Mouse (Mus musculus) megakaryocyte progenitor cell, adult 5-6 weeks (primary cell): Measurements from ENCODE around the gene Crbn. TPM values are rescaled to one million over a fixed set of nuclear protein-coding genes. Genes with fewer than 3 reads are reported as not detected.

Experiments used
- ATAC-seq: replicated peaks from 2 replicates; pipeline ENCODE4 v1.8.0; 2016; ENCODE audit warnings: mild to moderate bottlenecking, moderate TSS enrichment, inconsistent platforms; ENCODE audit not compliant: poor library complexity
- total RNA-seq, 2 experiments: library from RNA; stranded (forward) in 1 of 2; stranded (reverse) in 1 of 2; fragments of 157-497, 149-512 nt in 1 of 2; fragments of 200-1000 nt in 1 of 2; gene quantifications; 2 replicates each; pipeline versions ENCODE4 v1.2.3 to v1.2.4; 2015 to 2017

The Crbn gene
- total RNA-seq (2015): 19.7 and 23.6 TPM in 2 replicates
- total RNA-seq (2017): 34.6 and 43.8 TPM in 2 replicates

- peak; percentile 95 for ATAC-seq
These were observed at the start of gene Crbn for GRCm38 (mm10) chr6:106799333-106800226. TSS of gene Crbn (minus strand) at chr6:106800077.

GRCm38 (mm10) chr6:106840181-106840580, 40.3 kb upstream of the Crbn start:
- no peak for ATAC-seq

GRCm38 (mm10) chr6:106838053-106838452, 38.2 kb upstream of the Crbn start:
- ATAC-seq: no peak

- ATAC-seq: no peak
These were observed 35.4 kb upstream of the Crbn start for GRCm38 (mm10) chr6:106835316-106835715.

GRCm38 (mm10) chr6:106822329-106822728, 22.5 kb upstream of the Crbn start:
- ATAC-seq: peak; percentile 57

- no peak for ATAC-seq
These were observed 20.7 kb upstream of the Crbn start for GRCm38 (mm10) chr6:106820566-106820965.

- peak; percentile 78 for ATAC-seq
These were observed 20.0 kb upstream of the Crbn start for GRCm38 (mm10) chr6:106819906-106820305.

GRCm38 (mm10) chr6:106819246-106819645, 19.4 kb upstream of the Crbn start:
- ATAC-seq: no peak

- ATAC-seq: no peak
These were observed 10.8 kb upstream of the Crbn start for GRCm38 (mm10) chr6:106810686-106811085.

GRCm38 (mm10) chr6:106809161-106809560, 9.3 kb upstream of the Crbn start:
- no peak for ATAC-seq

- peak; percentile 88 for ATAC-seq
These were observed 5.0 kb upstream of the Crbn start for GRCm38 (mm10) chr6:106804904-106805303.

GRCm38 (mm10) chr6:106800227-106800557, 315 bp upstream of the Crbn start:
- no peak for ATAC-seq

- ATAC-seq: peak; percentile 65
These were observed 5.6 kb downstream of the Crbn start for GRCm38 (mm10) chr6:106794094-106794814.

GRCm38 (mm10) chr6:106793621-106794020, 6.3 kb downstream of the Crbn start:
- ATAC-seq: no peak

GRCm38 (mm10) chr6:106793088-106793487, 6.8 kb downstream of the Crbn start:
- no peak for ATAC-seq

GRCm38 (mm10) chr6:106792486-106792885, 7.4 kb downstream of the Crbn start:
- no peak for ATAC-seq

- peak; percentile 26; the same call in 1 of the 2 replicates for ATAC-seq
These were observed 8.4 kb downstream of the Crbn start for GRCm38 (mm10) chr6:106791429-106791828.

GRCm38 (mm10) chr6:106787138-106787537, 12.7 kb downstream of the Crbn start:
- ATAC-seq: no peak

- ATAC-seq: no peak
These were observed 29.8 kb downstream of the Crbn start for GRCm38 (mm10) chr6:106770046-106770445.

- peak; percentile 65 for ATAC-seq
These were observed 30.5 kb downstream of the Crbn start for GRCm38 (mm10) chr6:106769290-106769866.

- ATAC-seq: peak; percentile 98
These were observed 31.1 kb downstream of the Crbn start, which contains the start of gene Trnt1 for GRCm38 (mm10) chr6:106768640-106769289. TSS of gene Trnt1 (plus strand) at chr6:106769120.
